Mouse (Mus musculus): ENCODE data around the gene Mlst8. TPM values are rescaled to one million over a fixed set of nuclear protein-coding genes. Genes with fewer than 3 reads are reported as not detected.

Gene Mlst8
- polyA plus RNA-seq, 1 experiment from 2014 or later: 24.2 TPM

DNA sequence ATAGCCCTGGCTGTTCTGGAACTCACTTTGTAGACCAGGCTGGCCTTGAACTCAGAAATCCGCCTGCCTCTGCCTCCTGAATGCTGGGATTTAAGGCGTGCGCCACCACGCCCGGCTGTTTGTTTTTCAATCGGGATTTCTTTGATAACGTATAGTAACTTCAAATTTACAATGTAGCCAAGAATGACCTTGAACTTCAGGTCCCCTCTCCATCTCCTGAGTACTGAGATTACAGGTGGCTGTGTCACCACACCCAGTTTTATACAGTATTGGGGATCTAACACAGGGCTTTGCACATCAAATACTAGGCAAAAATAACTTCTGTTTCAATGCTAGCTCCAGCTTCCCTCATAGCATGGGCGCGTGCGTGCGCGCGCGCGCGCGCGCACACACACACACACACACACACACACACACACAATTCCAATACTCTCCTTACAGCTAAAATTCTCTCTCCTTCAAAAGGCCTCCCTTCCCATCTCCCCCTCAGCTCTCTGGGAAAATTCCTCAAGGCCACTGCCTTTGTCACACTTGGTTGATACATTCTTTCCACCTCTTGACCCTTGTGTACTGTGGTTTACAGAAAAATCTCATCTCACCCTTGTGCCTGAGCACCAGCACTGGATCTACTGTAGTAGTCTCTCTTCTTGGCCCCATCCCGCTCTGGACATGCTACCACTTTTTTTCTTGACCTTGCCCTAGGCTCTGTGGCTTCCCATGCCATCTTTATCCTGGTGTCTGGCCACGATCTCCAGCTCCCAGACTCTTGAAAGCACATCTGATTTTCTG lies 2.3 kb upstream of the Mlst8 start:
- H3K27me3 ChIP-seq (ENCODE audit: insufficient read depth, low read length): no peaks in the 10 kb centered on the region
- ATAC-seq (replicated peaks; ENCODE audit: low FRiP score, low read depth): no peak
- TF ChIP-seq CTCF (IDR thresholded peaks at IDR 0.05; ENCODE audit: low read depth): no peak
- no peak overlapping the region for H3K27ac ChIP-seq
- no peaks in the 10 kb centered on the region for H3K9me3 ChIP-seq (replicated peaks; ENCODE audit: low read length)
- no peak overlapping the region for H3K4me2 ChIP-seq (ENCODE audit: low read length)
- no peak overlapping the region for H3K4me3 ChIP-seq (replicated peaks; ENCODE audit: low read depth, low read length)
- peaks cover 7% of the 10 kb centered on the region for H3K4me1 ChIP-seq (replicated peaks; ENCODE audit: insufficient read depth, low read length)
- no peak overlapping the region for H3K9ac ChIP-seq (ENCODE audit: low read depth, low read length)
- 94% methylated on average over 20 of the region's 20 CpGs for WGBS
- no peak for DNase-seq (ENCODE audit: low spot score)
- H3K36me3 ChIP-seq (ENCODE audit: insufficient read depth, low read length): 0 out of 2 replicates have a peak, but pooled peaks cover 10% of the 10 kb centered on the region

GRCm38 (mm10) chr17:24480201-24480826 lies 1.4 kb upstream of the Mlst8 start:
- DNase-seq (ENCODE audit: low spot score): peak; percentile 48
- H3K9ac ChIP-seq (ENCODE audit: low read depth, low read length): no peak overlapping the region

GRCm38 (mm10) chr17:24479431-24479830 lies 553 bp upstream of the Mlst8 start:
- H3K9ac ChIP-seq (ENCODE audit: low read depth, low read length): no peak overlapping the region
- TF ChIP-seq CTCF (IDR thresholded peaks at IDR 0.05; ENCODE audit: low read depth): no peak
- H3K4me1 ChIP-seq (replicated peaks; ENCODE audit: insufficient read depth, low read length): peaks cover 7% of the 10 kb centered on the region
- H3K9me3 ChIP-seq (replicated peaks; ENCODE audit: low read length): no peaks in the 10 kb centered on the region
- H3K27ac ChIP-seq: no peak overlapping the region
- peak overlapping the region; percentile 53; the same call in 1 of the 2 replicates for H3K4me2 ChIP-seq (ENCODE audit: low read length)
- peaks cover 26% of the 10 kb centered on the region for H3K36me3 ChIP-seq (ENCODE audit: insufficient read depth, low read length)
- ATAC-seq (replicated peaks; ENCODE audit: low FRiP score, low read depth) (no peak), DNase-seq (ENCODE audit: low spot score) (no peak)
- H3K27me3 ChIP-seq (ENCODE audit: insufficient read depth, low read length): no peaks in the 10 kb centered on the region
- 15% methylated on average over 1 of the region's 1 CpGs for WGBS
- peak overlapping the region; percentile 63; the same call in 1 of the 2 replicates for H3K4me3 ChIP-seq (replicated peaks; ENCODE audit: low read depth, low read length)

More at GRCm38 (mm10) chr17:24480201-24480826, 1.4 kb upstream of the Mlst8 start:
- H3K36me3 ChIP-seq (ENCODE audit: insufficient read depth, low read length): peaks cover 19% of the 10 kb centered on the region
- H3K27ac ChIP-seq: no peak overlapping the region
- H3K27me3 ChIP-seq (ENCODE audit: insufficient read depth, low read length): no peaks in the 10 kb centered on the region
- TF ChIP-seq CTCF (IDR thresholded peaks at IDR 0.05; ENCODE audit: low read depth): peak; percentile 59
- peaks cover 7% of the 10 kb centered on the region for H3K4me1 ChIP-seq (replicated peaks; ENCODE audit: insufficient read depth, low read length)
- H3K4me2 ChIP-seq (ENCODE audit: low read length): no peak overlapping the region
- H3K9me3 ChIP-seq (replicated peaks; ENCODE audit: low read length): no peaks in the 10 kb centered on the region
- WGBS: 44% methylated on average over 3 of the region's 3 CpGs
- no peak for ATAC-seq (replicated peaks; ENCODE audit: low FRiP score, low read depth)
- no peak overlapping the region for H3K4me3 ChIP-seq (replicated peaks; ENCODE audit: low read depth, low read length)

GRCm38 (mm10) chr17:24477985-24478600 lies 785 bp downstream of the Mlst8 start:
- DNase-seq (ENCODE audit: low spot score) (no peak), ATAC-seq (replicated peaks; ENCODE audit: low FRiP score, low read depth) (no peak)
- peaks cover 9% of the 10 kb centered on the region for H3K4me1 ChIP-seq (replicated peaks; ENCODE audit: insufficient read depth, low read length)
- WGBS: 44% methylated on average over 11 of the region's 11 CpGs
- peak overlapping the region; percentile 69; the same call in 1 of the 2 replicates for H3K9ac ChIP-seq (ENCODE audit: low read depth, low read length)
- peak overlapping the region; percentile 73 for H3K4me2 ChIP-seq (ENCODE audit: low read length)
- H3K27ac ChIP-seq: no peak overlapping the region
- H3K4me3 ChIP-seq (replicated peaks; ENCODE audit: low read depth, low read length): peak overlapping the region; percentile 63
- H3K27me3 ChIP-seq (ENCODE audit: insufficient read depth, low read length): no peaks in the 10 kb centered on the region
- no peaks in the 10 kb centered on the region for H3K9me3 ChIP-seq (replicated peaks; ENCODE audit: low read length)
- peaks cover 29% of the 10 kb centered on the region for H3K36me3 ChIP-seq (ENCODE audit: insufficient read depth, low read length)
- TF ChIP-seq CTCF (IDR thresholded peaks at IDR 0.05; ENCODE audit: low read depth): no peak

GRCm38 (mm10) chr17:24477053-24477984 lies 1.6 kb downstream of the Mlst8 start:
- H3K4me3 ChIP-seq (replicated peaks; ENCODE audit: low read depth, low read length): no peak overlapping the region
- no peaks in the 10 kb centered on the region for H3K27me3 ChIP-seq (ENCODE audit: insufficient read depth, low read length)
- no peak for TF ChIP-seq CTCF (IDR thresholded peaks at IDR 0.05; ENCODE audit: low read depth)
- peak overlapping the region; percentile 69; the same call in 1 of the 2 replicates for H3K9ac ChIP-seq (ENCODE audit: low read depth, low read length)
- WGBS: 90% methylated on average over 20 of the region's 20 CpGs
- H3K4me1 ChIP-seq (replicated peaks; ENCODE audit: insufficient read depth, low read length): peaks cover 17% of the 10 kb centered on the region
- H3K36me3 ChIP-seq (ENCODE audit: insufficient read depth, low read length): peaks cover 29% of the 10 kb centered on the region
- ATAC-seq (replicated peaks; ENCODE audit: low FRiP score, low read depth): no peak
- H3K4me2 ChIP-seq (ENCODE audit: low read length): no peak overlapping the region
- H3K27ac ChIP-seq: no peak overlapping the region
- H3K9me3 ChIP-seq (replicated peaks; ENCODE audit: low read length): no peaks in the 10 kb centered on the region
- no peak for DNase-seq (ENCODE audit: low spot score)

Measured in kidney, postnatal 0 days (tissue).